Mouse (Mus musculus) kidney, embryonic 15.5 days (tissue): Measurements from ENCODE around the gene 1700061G19Rik. TPM values are rescaled to one million over a fixed set of nuclear protein-coding genes. Genes with fewer than 3 reads are reported as not detected.
"Not testable (repeated sequence)": the region's sequence is repeated elsewhere in the genome, so short reads cannot be mapped to it uniquely, and the experiment has no call there.

Experiments
- ATAC-seq: fragments of 200-750 bp; cut with Nextera tagmentation; replicated peaks from 2 replicates; pipeline ENCODE4 v1.8.0; 2017; ENCODE audit warnings: moderate TSS enrichment; ENCODE audit not compliant: low FRiP score
- H3K27ac ChIP-seq: fragments of 300-500 bp; sonication (generic); 2 replicates; pipeline ENCODE4 v1.5.1; 2015; ENCODE audit warnings: mild to moderate bottlenecking, inconsistent platforms
- H3K27me3 ChIP-seq: fragments of 300-500 bp; sonication (generic); 2 replicates; pipeline ENCODE4 v1.6.1; 2015; ENCODE audit warnings: inconsistent platforms
- H3K36me3 ChIP-seq: fragments of 300-500 bp; sonication (generic); 2 replicates; pipeline ENCODE4 v1.6.1; 2015; ENCODE audit warnings: inconsistent platforms
- H3K4me1 ChIP-seq: fragments of 300-500 bp; sonication (generic); 2 replicates; pipeline ENCODE4 v1.6.1; 2015; ENCODE audit warnings: inconsistent platforms
- H3K4me2 ChIP-seq: fragments of 300-500 bp; sonication (generic); 2 replicates; pipeline ENCODE4 v1.6.1; 2015; ENCODE audit warnings: moderate library complexity, mild to moderate bottlenecking, inconsistent platforms
- H3K4me3 ChIP-seq: fragments of 300-500 bp; sonication (generic); replicated peaks from 2 replicates; pipeline ENCODE4 v1.5.1; 2015; ENCODE audit warnings: mild to moderate bottlenecking, inconsistent platforms
- H3K9ac ChIP-seq: fragments of 300-500 bp; sonication (generic); 2 replicates; pipeline ENCODE4 v1.6.1; 2015; ENCODE audit warnings: mild to moderate bottlenecking, inconsistent platforms
- H3K9me3 ChIP-seq: fragments of 300-500 bp; sonication (generic); replicated peaks from 2 replicates; pipeline ENCODE4 v1.6.1; 2016; ENCODE audit warnings: inconsistent platforms
- WGBS: fragments of 180-500 bp; shearing (Covaris S2); methylation state at CpG from one replicate; pipeline ENCODE4 v1.1.7; 2015; ENCODE audit warnings: mixed read lengths; 5-methylcytosine and 5-hydroxymethylcytosine counted together
- polyA plus RNA-seq: library from polyadenylated mRNA; unstranded; fragments of >200 nt; fragmentation: Nextera tagmentation; extraction: Ambion mirVana; gene quantifications from 2 replicates; pipeline ENCODE4 v1.2.1, GENCODE M21; 2015

1700061G19Rik gene
- polyA plus RNA-seq, 1 experiment from 2014 or later, result 0.27 TPM

DNA sequence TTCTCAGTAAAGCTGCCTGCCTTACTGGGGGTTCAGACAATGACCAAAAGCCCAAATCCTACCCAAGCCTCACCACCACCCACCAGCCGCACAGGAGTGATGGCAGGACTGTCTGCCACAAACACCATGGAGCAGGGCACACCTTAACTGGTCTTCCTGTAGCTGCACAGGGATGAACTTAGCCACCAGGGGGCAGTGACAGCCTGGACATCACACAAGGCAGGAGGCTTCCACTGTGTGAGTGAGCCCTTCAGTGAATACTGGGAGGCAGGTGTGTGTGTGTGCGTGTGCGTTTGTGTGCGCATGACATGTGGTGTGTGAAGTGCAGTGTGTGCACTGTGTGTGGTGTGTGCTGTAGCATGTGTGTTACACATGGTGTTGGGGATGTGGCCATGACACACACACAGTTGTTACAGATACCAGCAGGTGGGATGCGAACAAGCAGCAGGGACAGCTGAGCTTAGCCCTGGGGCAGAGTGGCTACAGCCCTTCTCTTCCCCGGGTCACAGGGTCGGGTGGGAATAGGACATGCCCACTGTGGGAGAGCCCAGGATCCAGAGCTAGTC, 22.4 kb downstream of the 1700061G19Rik start:
- Histone ChIP-seq H3K9ac (no peak overlapping the region), H3K4me2 (no peak overlapping the region), H3K9me3 (no peaks in the 10 kb centered on the region), H3K27me3 (no peaks in the 10 kb centered on the region), H3K36me3 (peaks cover 100% of the 10 kb centered on the region), H3K4me1 (no peaks in the 10 kb centered on the region), H3K27ac (no peak overlapping the region), H3K4me3 (no peak overlapping the region)
- ATAC-seq, result peak; percentile 60
- WGBS, result 80% methylated on average over 7 of the region's 7 CpGs

- Histone ChIP-seq H3K4me2 (no peak overlapping the region), H3K27ac (no peak overlapping the region), H3K9ac (no peak overlapping the region), H3K4me3 (no peak overlapping the region), H3K27me3 (no peaks in the 10 kb centered on the region), H3K36me3 (peaks cover 92% of the 10 kb centered on the region), H3K4me1 (peaks cover 4% of the 10 kb centered on the region; the same call in 1 of the 2 replicates), H3K9me3 (no peaks in the 10 kb centered on the region)
- ATAC-seq, result no peak
- 84% methylated on average over 5 of the region's 5 CpGs for WGBS
Observed at GRCm38 (mm10) chr17:56902698-56903097, 27.4 kb downstream of the 1700061G19Rik start.

GRCm38 (mm10) chr17:56906166-56906565, 30.9 kb downstream of the 1700061G19Rik start:
- no peak for ATAC-seq
- Histone ChIP-seq H3K9ac (no peak overlapping the region), H3K9me3 (no peaks in the 10 kb centered on the region), H3K4me3 (no peak overlapping the region), H3K4me1 (peaks cover 13% of the 10 kb centered on the region), H3K4me2 (no peak overlapping the region), H3K27me3 (no peaks in the 10 kb centered on the region), H3K27ac (no peak overlapping the region), H3K36me3 (peaks cover 90% of the 10 kb centered on the region)
- WGBS, result 94% methylated on average over 3 of the region's 3 CpGs

DNA sequence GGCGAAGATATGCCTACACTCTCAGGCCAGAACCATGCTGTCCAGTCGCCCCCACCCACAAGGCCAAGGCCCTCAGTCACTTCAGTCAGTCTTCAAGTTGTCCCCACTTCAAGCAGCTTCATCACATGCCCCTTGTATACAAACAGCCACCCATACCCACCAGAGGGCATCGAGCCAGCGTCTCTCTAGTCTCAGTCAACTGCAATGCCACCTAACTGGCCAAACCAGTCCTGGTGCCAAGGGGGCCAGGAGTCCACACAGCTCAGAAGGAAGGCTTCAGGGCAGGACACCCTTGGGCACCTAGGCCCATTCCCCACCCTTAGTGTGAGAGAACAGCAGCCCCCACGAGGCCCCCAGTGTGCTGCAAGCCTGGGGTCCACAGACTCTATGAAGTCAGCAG, 31.8 kb downstream of the 1700061G19Rik start:
- H3K4me2 ChIP-seq, result no peak overlapping the region
- H3K4me1 ChIP-seq, result peaks cover 13% of the 10 kb centered on the region
- WGBS, result 83% methylated on average over 5 of the region's 5 CpGs
- H3K9ac ChIP-seq, result no peak overlapping the region
- peaks cover 90% of the 10 kb centered on the region for H3K36me3 ChIP-seq
- ATAC-seq, result no peak
- no peak overlapping the region for H3K27ac ChIP-seq
- no peaks in the 10 kb centered on the region for H3K9me3 ChIP-seq
- no peaks in the 10 kb centered on the region for H3K27me3 ChIP-seq
- no peak overlapping the region for H3K4me3 ChIP-seq

GRCm38 (mm10) chr17:56907887-56908286, 32.6 kb downstream of the 1700061G19Rik start:
- no peak for ATAC-seq
- H3K36me3 ChIP-seq, result peaks cover 90% of the 10 kb centered on the region
- no peak overlapping the region for H3K4me3 ChIP-seq
- H3K9ac ChIP-seq, result no peak overlapping the region
- no peaks in the 10 kb centered on the region for H3K9me3 ChIP-seq
- WGBS, result 80% methylated on average over 9 of the region's 9 CpGs
- H3K27ac ChIP-seq, result no peak overlapping the region
- H3K27me3 ChIP-seq, result no peaks in the 10 kb centered on the region
- peaks cover 13% of the 10 kb centered on the region for H3K4me1 ChIP-seq
- H3K4me2 ChIP-seq, result no peak overlapping the region

GRCm38 (mm10) chr17:56909764-56910163, 34.5 kb downstream of the 1700061G19Rik start:
- not testable (repeated sequence) for ATAC-seq, H3K9me3 ChIP-seq, H3K4me2 ChIP-seq, H3K27me3 ChIP-seq, H3K4me3 ChIP-seq, H3K27ac ChIP-seq, H3K9ac ChIP-seq
- Histone ChIP-seq H3K36me3 (peaks cover 92% of the 10 kb centered on the region), H3K4me1 (peaks cover 13% of the 10 kb centered on the region)
- 91% methylated on average over 2 of the region's 2 CpGs for WGBS

DNA sequence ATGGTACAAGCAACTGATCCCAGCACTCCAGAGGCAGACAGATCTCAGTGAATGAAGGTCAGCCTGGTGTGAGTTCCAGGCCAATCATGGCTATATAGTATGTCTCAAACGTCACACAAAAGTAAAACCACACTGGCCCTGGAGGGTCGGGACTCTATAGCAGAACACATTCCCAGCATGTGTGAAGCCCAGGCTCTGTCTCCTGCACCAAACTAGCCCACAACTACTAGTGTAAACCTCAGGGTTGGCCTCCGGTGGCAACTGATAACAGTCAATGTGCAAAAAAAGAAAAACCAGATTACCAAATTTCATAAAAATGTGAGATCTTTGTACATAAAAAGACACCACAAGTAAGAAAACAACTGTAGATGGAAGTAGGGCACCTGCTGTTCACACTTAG, 37.7 kb downstream of the 1700061G19Rik start:
- Histone ChIP-seq H3K27me3 (no peaks in the 10 kb centered on the region), H3K4me3 (no peak overlapping the region), H3K36me3 (peaks cover 90% of the 10 kb centered on the region), H3K4me1 (peaks cover 6% of the 10 kb centered on the region), H3K27ac (no peak overlapping the region), H3K9me3 (no peaks in the 10 kb centered on the region), H3K4me2 (no peak overlapping the region), H3K9ac (no peak overlapping the region)
- no peak for ATAC-seq
- 94% methylated on average over 3 of the region's 3 CpGs for WGBS

DNA sequence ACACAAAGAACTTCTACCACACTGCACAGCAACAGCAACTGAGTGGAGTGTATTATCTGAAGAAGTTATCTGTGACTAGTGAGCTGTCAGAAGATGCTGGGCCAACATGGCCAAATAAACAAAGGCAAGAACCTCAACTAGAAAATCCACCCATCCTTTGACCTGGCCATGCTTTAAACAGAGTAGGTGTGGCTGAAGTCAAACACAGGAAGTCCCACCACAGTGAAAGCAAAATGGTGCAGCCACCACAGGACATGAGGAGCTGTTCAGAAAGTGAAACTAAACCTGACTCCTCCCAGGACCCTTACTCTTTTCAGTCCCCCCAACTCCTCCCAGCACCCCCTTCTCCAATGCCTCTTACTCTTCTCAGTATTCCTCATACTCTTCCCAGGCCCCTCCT, 38.2 kb downstream of the 1700061G19Rik start:
- Histone ChIP-seq H3K4me1 (peaks cover 1% of the 10 kb centered on the region; the same call in 1 of the 2 replicates), H3K9ac (no peak overlapping the region), H3K36me3 (peaks cover 89% of the 10 kb centered on the region), H3K4me2 (no peak overlapping the region), H3K27ac (no peak overlapping the region), H3K4me3 (no peak overlapping the region), H3K27me3 (no peaks in the 10 kb centered on the region), H3K9me3 (no peaks in the 10 kb centered on the region)
- ATAC-seq, result no peak

DNA sequence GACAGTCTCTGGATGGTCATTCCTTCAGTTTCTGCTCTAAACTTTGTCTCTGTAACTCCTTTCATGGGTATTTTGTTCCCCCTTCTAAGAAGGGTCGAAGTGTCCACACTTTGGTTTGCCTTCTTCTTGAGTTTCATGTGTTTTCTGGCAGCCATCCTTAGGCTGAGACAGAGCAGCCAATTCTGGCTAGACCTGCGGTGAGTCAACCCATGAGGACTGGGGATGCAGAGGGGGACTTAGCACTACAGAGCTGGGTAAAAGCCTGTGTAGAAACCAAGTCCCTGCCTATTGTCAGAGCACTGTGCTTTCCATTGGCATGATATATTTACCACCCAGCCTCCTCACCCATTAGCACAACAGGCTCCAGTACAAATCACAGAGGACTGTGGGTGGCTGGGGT, 41.9 kb downstream of the 1700061G19Rik start:
- Histone ChIP-seq H3K4me2 (no peak overlapping the region), H3K9me3 (no peaks in the 10 kb centered on the region), H3K4me3 (no peak overlapping the region), H3K27me3 (no peaks in the 10 kb centered on the region), H3K9ac (no peak overlapping the region), H3K36me3 (peaks cover 91% of the 10 kb centered on the region), H3K27ac (no peak overlapping the region), H3K4me1 (no peaks in the 10 kb centered on the region)
- no peak for ATAC-seq
- 90% methylated on average over 2 of the region's 2 CpGs for WGBS

DNA sequence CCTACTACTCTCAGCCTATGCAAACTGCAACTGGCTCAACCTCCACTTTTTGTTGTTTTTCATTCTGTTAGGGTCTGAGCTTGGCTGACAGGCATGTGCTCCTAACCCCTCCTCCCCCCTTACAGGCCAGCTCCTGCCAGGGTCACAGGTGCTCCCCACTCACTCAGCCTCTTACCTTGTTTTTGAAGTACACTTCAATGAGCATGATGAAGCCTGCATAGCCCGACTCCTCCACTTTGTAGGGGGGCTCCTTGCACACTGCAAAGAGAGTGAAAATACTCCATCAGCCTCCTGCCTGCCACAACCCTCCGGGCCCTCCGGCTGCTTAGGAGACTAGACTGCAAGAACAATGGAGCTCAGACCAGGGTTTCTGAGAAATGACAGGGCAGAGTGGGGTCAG, 44.4 kb downstream of the 1700061G19Rik start:
- H3K27me3 ChIP-seq, result no peaks in the 10 kb centered on the region
- no peak overlapping the region for H3K27ac ChIP-seq
- H3K9ac ChIP-seq, result no peak overlapping the region
- H3K4me2 ChIP-seq, result no peak overlapping the region
- ATAC-seq, result no peak
- 74% methylated on average over 3 of the region's 3 CpGs for WGBS
- no peak overlapping the region for H3K4me3 ChIP-seq
- H3K9me3 ChIP-seq, result no peaks in the 10 kb centered on the region
- peaks cover 86% of the 10 kb centered on the region for H3K36me3 ChIP-seq
- H3K4me1 ChIP-seq, result no peaks in the 10 kb centered on the region

DNA sequence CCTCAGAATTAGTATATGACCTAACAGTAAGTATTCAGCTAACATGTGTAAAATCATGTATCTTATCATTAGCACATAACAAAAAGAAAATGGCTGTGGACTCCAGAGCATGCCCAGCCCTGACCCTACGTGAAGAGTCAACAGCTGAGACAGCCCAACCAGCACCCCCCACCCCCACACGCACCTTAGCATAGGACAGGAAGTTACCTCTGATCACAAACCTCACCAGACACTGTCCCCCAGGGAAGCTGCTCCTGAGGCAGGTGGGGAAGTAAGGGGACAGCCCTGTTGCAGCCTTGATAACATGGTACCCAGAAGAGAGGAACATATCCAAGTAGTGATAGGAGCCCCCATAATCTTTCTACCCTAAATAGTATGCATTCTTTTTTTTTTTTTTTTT, 50.7 kb downstream of the 1700061G19Rik start:
- Histone ChIP-seq H3K4me1 (no peaks in the 10 kb centered on the region), H3K27me3 (no peaks in the 10 kb centered on the region), H3K4me2 (no peak overlapping the region), H3K4me3 (no peak overlapping the region), H3K36me3 (peaks cover 46% of the 10 kb centered on the region), H3K9me3 (no peaks in the 10 kb centered on the region), H3K9ac (no peak overlapping the region), H3K27ac (no peak overlapping the region)
- WGBS, result 90% methylated on average over 2 of the region's 2 CpGs
- ATAC-seq, result no peak

DNA sequence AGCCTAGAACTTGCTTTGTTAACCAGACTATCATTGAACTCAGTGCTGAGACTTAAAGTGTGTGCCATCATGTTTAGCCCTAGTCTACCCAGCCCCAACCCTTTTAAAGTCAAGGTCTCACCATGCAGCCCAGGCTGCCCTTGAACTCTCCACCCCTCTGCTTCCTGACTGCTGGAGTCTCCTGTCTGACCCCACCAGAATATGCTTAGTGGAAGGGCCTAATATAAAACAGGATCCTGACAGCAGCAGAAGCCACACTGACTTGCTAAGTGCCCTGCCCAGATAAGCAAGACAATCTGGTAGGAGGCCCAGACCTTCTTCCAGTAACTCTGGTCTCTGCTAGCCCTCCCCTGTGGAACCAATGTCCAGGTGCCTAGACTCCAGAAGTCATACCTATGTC, 53.8 kb downstream of the 1700061G19Rik start:
- Histone ChIP-seq H3K4me3 (no peak overlapping the region), H3K9me3 (no peaks in the 10 kb centered on the region), H3K4me1 (peaks cover 27% of the 10 kb centered on the region), H3K27me3 (no peaks in the 10 kb centered on the region), H3K27ac (no peak overlapping the region), H3K9ac (no peak overlapping the region), H3K36me3 (peaks cover 21% of the 10 kb centered on the region), H3K4me2 (no peak overlapping the region)
- no peak for ATAC-seq

- H3K36me3 ChIP-seq, result peaks cover 17% of the 10 kb centered on the region
- H3K9me3 ChIP-seq, result no peaks in the 10 kb centered on the region
- H3K4me2 ChIP-seq, result no peak overlapping the region
- peaks cover 31% of the 10 kb centered on the region for H3K4me1 ChIP-seq
- no peak overlapping the region for H3K9ac ChIP-seq
- WGBS, result 75% methylated on average over 1 of the region's 1 CpGs
- H3K27me3 ChIP-seq, result no peaks in the 10 kb centered on the region
- no peak overlapping the region for H3K4me3 ChIP-seq
- no peak for ATAC-seq
- no peak overlapping the region for H3K27ac ChIP-seq
Observed at GRCm38 (mm10) chr17:56929530-56929929, 54.3 kb downstream of the 1700061G19Rik start.
